Mouse (Mus musculus): ENCODE results near the gene Cbfa2t3.

GRCm38 (mm10) chr8:122617947-122618546 lies 80.9 kb downstream of the Cbfa2t3 start:
- TF ChIP-seq CTCF (IDR thresholded peaks at IDR 0.05; ENCODE audit: borderline replicate concordance, insufficient read depth, low read length) = peak; percentile 76; the same call in 1 of the 2 replicates
- TF ChIP-seq POLR2A (IDR thresholded peaks at IDR 0.05; ENCODE audit: low read depth, low read length) = no peak
